Mouse (Mus musculus) right cerebral cortex, postnatal 10 days (tissue): ENCODE measurements around the gene Cxcl5.
"Not testable (repeated sequence)": the region's sequence is repeated elsewhere in the genome, so short reads cannot be mapped to it uniquely, and the experiment has no call there.

Experiments used
- DNase-seq, 2 experiments: peaks; one replicate each; pipeline ENCODE4 v3.0.0; 2021; ENCODE audit warnings: low spot score in 2 of 2

The Cxcl5 gene

GRCm38 (mm10) chr5:90785659-90786588 is 26.8 kb downstream of the Cxcl5 start, which contains the start of gene Cxcl3:
Cxcl3 (plus strand) TSS chr5:90786103.
- DNase-seq, result peak in 1 of 2 experiments; percentile 29

- DNase-seq, result no peak
Observed at GRCm38 (mm10) chr5:90788114-90788513, 29.0 kb downstream of the Cxcl5 start.

GRCm38 (mm10) chr5:90789306-90790073 is 30.3 kb downstream of the Cxcl5 start:
- no peak for DNase-seq

GRCm38 (mm10) chr5:90790074-90790502 is 30.9 kb downstream of the Cxcl5 start:
- no peak for DNase-seq

- DNase-seq, result no peak
Observed at GRCm38 (mm10) chr5:90794195-90794625, 35.0 kb downstream of the Cxcl5 start, which contains the start of gene Cxcl15. Cxcl15 (plus strand) TSS chr5:90794534.

- not testable (repeated sequence) for DNase-seq
Observed at GRCm38 (mm10) chr5:90795392-90795791, 36.2 kb downstream of the Cxcl5 start.

GRCm38 (mm10) chr5:90804574-90804973 is 45.4 kb downstream of the Cxcl5 start:
- DNase-seq, result no peak

GRCm38 (mm10) chr5:90806050-90806449 is 46.9 kb downstream of the Cxcl5 start:
- no peak for DNase-seq

GRCm38 (mm10) chr5:90807176-90807950 is 48.2 kb downstream of the Cxcl5 start:
- DNase-seq, result no peak
